Mouse (Mus musculus): ENCODE data around the gene Ros1.

DNA sequence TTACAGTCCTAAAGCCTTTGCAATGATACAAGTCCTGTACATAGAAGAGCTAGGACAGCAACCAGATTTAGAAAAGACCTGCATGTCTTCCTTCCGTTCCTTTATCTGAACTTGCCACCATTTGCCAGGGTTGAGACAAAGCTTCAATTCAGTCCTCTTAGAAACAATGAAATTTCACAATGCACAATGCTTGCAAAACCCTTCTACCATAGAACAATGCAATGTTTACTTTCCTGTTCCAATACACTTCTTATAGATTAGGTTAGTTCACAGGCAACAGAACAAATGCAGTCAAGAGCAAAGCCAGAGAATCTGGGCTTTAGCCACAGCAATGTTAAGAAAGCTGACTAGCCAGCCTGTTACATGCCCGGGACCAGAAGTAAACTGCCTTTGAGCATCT lies 9.0 kb upstream of the Ros1 start:
- TF ChIP-seq CTCF (IDR thresholded peaks at IDR 0.05; ENCODE audit: low read depth, low read length) (no peak), POLR2A (IDR thresholded peaks at IDR 0.05; ENCODE audit: extremely low read depth, insufficient read depth, low read length) (no peak)
